Mouse (Mus musculus) ES-Bruce4 (cell line): ENCODE data around the gene Camta2. TPM values are rescaled to one million over a fixed set of nuclear protein-coding genes. Genes with fewer than 3 reads are reported as not detected.

Source experiments
- H3K27ac ChIP-seq: 2 replicates; pipeline ENCODE4 v1.5.1; 2012; ENCODE audit warnings: low read length, inconsistent platforms; ENCODE audit not compliant: insufficient read depth
- H3K27me3 ChIP-seq: 2 replicates; pipeline ENCODE4 v1.6.1; 2012; ENCODE audit warnings: mild to moderate bottlenecking, low read length, inconsistent platforms; ENCODE audit not compliant: control insufficient read depth, poor library complexity, insufficient read depth, severe bottlenecking
- H3K36me3 ChIP-seq: 2 replicates; pipeline ENCODE4 v1.6.1; 2012; ENCODE audit warnings: inconsistent platforms, mild to moderate bottlenecking, low read length, moderate library complexity; ENCODE audit not compliant: control insufficient read depth, poor library complexity, insufficient read depth, severe bottlenecking
- H3K4me1 ChIP-seq: one replicate; pipeline ENCODE4 v1.8.1; 2011; ENCODE audit warnings: low read length; ENCODE audit not compliant: control insufficient read depth, insufficient read depth
- H3K4me3 ChIP-seq: 2 replicates; pipeline ENCODE4 v1.5.1; 2011; ENCODE audit warnings: low read depth, mild to moderate bottlenecking, low read length
- H3K9ac ChIP-seq: 2 replicates; pipeline ENCODE4 v1.6.1; 2012; ENCODE audit warnings: low read depth, mild to moderate bottlenecking, inconsistent platforms; ENCODE audit not compliant: poor library complexity, severe bottlenecking
- H3K9me3 ChIP-seq: replicated peaks from 2 replicates; pipeline ENCODE4 v1.6.1; 2012; ENCODE audit warnings: mild to moderate bottlenecking, low read length, inconsistent platforms; ENCODE audit not compliant: control insufficient read depth, poor library complexity, insufficient read depth, severe bottlenecking
- CTCF ChIP-seq: IDR thresholded peaks from one replicate; pipeline ENCODE4 v1.8.1; 2011; ENCODE audit warnings: low read depth, low read length
- EP300 ChIP-seq: IDR thresholded peaks from 2 replicates; pipeline ENCODE4 v1.6.1; 2011; ENCODE audit warnings: low read depth, low read length; ENCODE audit not compliant: insufficient read depth
- POLR2A ChIP-seq: IDR thresholded peaks from one replicate; pipeline ENCODE4 v1.8.1; 2011; ENCODE audit warnings: low read length; ENCODE audit not compliant: insufficient read depth
- polyA plus RNA-seq: library from polyadenylated mRNA; stranded (reverse); fragments of >200 nt; gene quantifications from 2 replicates; pipeline ENCODE4 v1.2.4, GENCODE M21; 2011; ENCODE audit warnings: low read depth; ENCODE audit not compliant: missing spikeins, insufficient read depth, insufficient read length

Gene Camta2
- polyA plus RNA-seq, 1 experiment, result 12.8 TPM

GRCm38 (mm10) chr11:70669582-70670345, 18.1 kb downstream of the Camta2 start:
- peaks cover 17% of the 10 kb centered on the region for H3K36me3 ChIP-seq
- peaks cover 2% of the 10 kb centered on the region for H3K4me1 ChIP-seq
- H3K4me3 ChIP-seq, result peak overlapping the region; percentile 95
- H3K9me3 ChIP-seq, result no peaks in the 10 kb centered on the region
- TF ChIP-seq EP300, result no peak
- peak; percentile 46 for TF ChIP-seq CTCF
- peak overlapping the region; percentile 84 for H3K9ac ChIP-seq
- peak overlapping the region; percentile 76 for H3K27ac ChIP-seq
- no peaks in the 10 kb centered on the region for H3K27me3 ChIP-seq

- H3K27ac ChIP-seq, result peak within 1 kb of the TSS; percentile 94
- H3K36me3 ChIP-seq, result peaks cover 25% of the 10 kb centered on the region
- TF ChIP-seq POLR2A, result no peak
- TF ChIP-seq EP300, result no peak
- TF ChIP-seq CTCF, result no peak
- peak within 1 kb of the TSS; percentile 95 for H3K4me3 ChIP-seq
- H3K27me3 ChIP-seq, result no peaks in the 10 kb centered on the region
- H3K4me1 ChIP-seq, result peaks cover 2% of the 10 kb centered on the region
- no peaks in the 10 kb centered on the region for H3K9me3 ChIP-seq
- H3K9ac ChIP-seq, result peak within 1 kb of the TSS; percentile 84
These were observed 19.0 kb downstream of the Camta2 start, which contains the start of gene Spag7 for GRCm38 (mm10) chr11:70668771-70669505. Spag7 (minus strand) TSS chr11:70669416.

- TF ChIP-seq CTCF (no peak), POLR2A (no peak), EP300 (no peak)
- H3K9me3 ChIP-seq, result no peaks in the 10 kb centered on the region
- H3K4me3 ChIP-seq, result peak overlapping the region; percentile 91
- H3K36me3 ChIP-seq, result peaks cover 31% of the 10 kb centered on the region
- H3K27ac ChIP-seq, result peak overlapping the region; percentile 79
- peaks cover 2% of the 10 kb centered on the region for H3K4me1 ChIP-seq
- H3K27me3 ChIP-seq, result no peaks in the 10 kb centered on the region
- H3K9ac ChIP-seq, result peak overlapping the region; percentile 84
These were observed 19.6 kb downstream of the Camta2 start for GRCm38 (mm10) chr11:70668335-70668770.

- peak overlapping the region; percentile 28; the same call in 1 of the 2 replicates for H3K27ac ChIP-seq
- no peaks in the 10 kb centered on the region for H3K9me3 ChIP-seq
- peaks cover 38% of the 10 kb centered on the region for H3K36me3 ChIP-seq
- H3K4me3 ChIP-seq, result peak overlapping the region; percentile 12; the same call in 1 of the 2 replicates
- peak overlapping the region; percentile 84 for H3K9ac ChIP-seq
- no peaks in the 10 kb centered on the region for H3K27me3 ChIP-seq
- H3K4me1 ChIP-seq, result peaks cover 2% of the 10 kb centered on the region
- TF ChIP-seq EP300, result no peak
These were observed 20.4 kb downstream of the Camta2 start for GRCm38 (mm10) chr11:70667271-70668150.

GRCm38 (mm10) chr11:70666687-70667086, 21.2 kb downstream of the Camta2 start:
- TF ChIP-seq CTCF (no peak), POLR2A (no peak), EP300 (no peak)
- H3K36me3 ChIP-seq, result peaks cover 45% of the 10 kb centered on the region
- H3K27me3 ChIP-seq, result no peaks in the 10 kb centered on the region
- H3K4me3 ChIP-seq, result no peak overlapping the region
- H3K4me1 ChIP-seq, result peaks cover 2% of the 10 kb centered on the region
- no peaks in the 10 kb centered on the region for H3K9me3 ChIP-seq
- no peak overlapping the region for H3K27ac ChIP-seq
- 0 out of 2 replicates have a peak overlapping the region, but pooled peaks have one; percentile 20 for H3K9ac ChIP-seq
